Mouse (Mus musculus) spleen, postnatal 14 days (tissue): Measurements from ENCODE around the gene 9030624G23Rik.
"Not testable (repeated sequence)": the region's sequence is repeated elsewhere in the genome, so short reads cannot be mapped to it uniquely, and the experiment has no call there.

Experiments used
- DNase-seq, 2 experiments: peaks; one replicate each; pipeline ENCODE4 v3.0.0; 2021 to 2022; ENCODE audit warnings: low spot score in 2 of 2

9030624G23Rik gene

DNA sequence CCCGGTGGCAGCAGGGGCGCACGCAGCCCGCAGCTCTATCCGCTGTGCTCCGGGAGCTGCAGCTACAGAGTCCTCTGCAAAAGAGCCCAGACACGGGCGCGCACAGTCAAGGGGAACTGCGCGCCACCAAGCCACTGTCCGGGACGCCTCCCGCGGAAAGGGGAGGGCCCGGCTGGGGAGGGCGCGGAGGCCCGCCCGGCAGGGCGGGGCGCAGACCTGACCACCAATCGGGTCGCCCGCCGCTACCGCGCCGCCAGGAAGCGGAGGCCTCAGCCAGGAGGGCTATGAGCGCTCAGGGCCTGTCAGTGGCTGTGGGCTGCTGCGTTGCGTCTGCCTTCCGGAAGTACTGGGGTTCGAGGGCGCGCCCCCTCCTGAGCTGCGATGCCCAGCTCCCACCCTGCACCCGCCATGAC lies at the start of gene 9030624G23Rik:
Gene 9030624G23Rik, minus strand, starts transcription at position 139 of the 413 bp plus-strand sequence.
- peak in 1 of 2 experiments; percentile 5 for DNase-seq

DNA sequence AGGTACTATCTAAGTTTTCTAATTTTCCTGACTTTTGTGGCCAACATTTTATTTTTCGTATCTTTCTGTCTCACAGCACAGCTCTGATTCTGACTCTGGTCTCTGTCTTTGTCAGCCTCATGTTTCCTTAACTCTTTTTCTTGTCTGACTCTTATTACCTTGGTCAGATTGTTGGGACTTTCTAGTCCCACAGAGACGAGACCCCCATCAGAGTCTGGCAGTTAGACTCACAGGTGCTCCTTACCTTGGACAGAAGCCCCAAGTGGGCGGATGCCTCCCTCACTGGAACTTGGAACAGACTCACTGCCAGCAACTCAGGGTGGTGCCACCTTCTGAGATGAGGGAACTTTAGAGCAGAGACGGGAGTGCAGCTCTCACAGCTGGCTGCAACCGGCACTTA lies 13.9 kb downstream of the 9030624G23Rik start:
- not testable (repeated sequence) for DNase-seq
